In genomic region chr5:84318814-84319340, GRCm38 (mm10) we compare ENCODE assay signal across 18 mouse cellular contexts.
A peak's percentile ranks its signal among the peaks of the same experiment; 100 is the strongest.
DNase-seq lines count a peak whose midpoint lies in the region; ATAC-seq and TF ChIP-seq lines count a peak whose summit lies in the region.
"Had no signal": no experiment of that assay in that cellular context is flagged by ENCODE, and none has a peak within 500 bp of the region (broad histone marks: within the 10 kb centered on the region; RNA-seq: fewer than 3 reads in every experiment).

No protein-coding gene starts in this region.

- ATAC-seq in lung, embryonic 14.5 days (ENCODE audit: insufficient read depth), result peak; percentile 68; the same call in 1 of the 2 replicates
- ATAC-seq in forebrain, embryonic 14.5 days, result peak; percentile 47
- peak; percentile 59; the same call in 1 of the 2 replicates for ATAC-seq in hindbrain, embryonic 15.5 days (ENCODE audit: low FRiP score, low read depth)
- ATAC-seq in cerebellum, adult (ENCODE audit: insufficient number of reproducible peaks, low FRiP score, low TSS enrichment), result no peak
- ATAC-seq: intestine, postnatal 0 days had no signal

- WGBS in lung, embryonic 14.5 days, result 25% methylated on average over 8 of the region's 8 CpGs
- 31% methylated on average over 8 of the region's 8 CpGs for WGBS in lung, adult 2 months
- WGBS in forebrain, embryonic 14.5 days, result 43% methylated on average over 8 of the region's 8 CpGs
- WGBS in hindbrain, embryonic 15.5 days, result 41% methylated on average over 8 of the region's 8 CpGs

- H3K9ac ChIP-seq in lung, embryonic 14.5 days, result no peak overlapping the region
- no peak overlapping the region for H3K9ac ChIP-seq in forebrain, embryonic 14.5 days (ENCODE audit: low read length)
- H3K9ac ChIP-seq in hindbrain, embryonic 15.5 days, result no peak overlapping the region
- H3K9ac ChIP-seq: limb, embryonic 15.5 days; liver, embryonic 15.5 days had no signal

- no peak for DNase-seq in lung, embryonic 14.5 days
- no peak for DNase-seq in lung, adult 2 months
- peak; percentile 3 for DNase-seq in ES-CJ7 (ENCODE audit: low read depth, low spot score)
- DNase-seq in forebrain, embryonic 14.5 days (ENCODE audit: low spot score), result no peak
- no peak for DNase-seq in frontal cortex, adult 2 months (ENCODE audit: extremely low spot score in 1 of 2, low spot score in 1 of 2)
- DNase-seq in cerebellum, adult 18-20 months, result no peak
- DNase-seq: B cell, adult 2 months; cerebellum, adult 8-10 months; gastrocnemius, postnatal 10 days; heart, adult 2 months; right cerebral cortex, adult 18-20 months; thymus, postnatal 36 days had no signal

- no peaks in the 10 kb centered on the region for H3K9me3 ChIP-seq in lung, embryonic 14.5 days (ENCODE audit: low read depth, low read length)
- H3K9me3 ChIP-seq in forebrain, embryonic 14.5 days (replicated peaks; ENCODE audit: control insufficient read depth, low read length), result no peaks in the 10 kb centered on the region
- H3K9me3 ChIP-seq in hindbrain, embryonic 15.5 days, result no peaks in the 10 kb centered on the region
- H3K9me3 ChIP-seq: limb, embryonic 15.5 days; liver, embryonic 15.5 days had no signal

- H3K4me3 ChIP-seq in lung, embryonic 14.5 days (ENCODE audit: low read depth, low read length), result no peak overlapping the region
- H3K4me3 ChIP-seq in lung, adult 2 months (replicated peaks; ENCODE audit: extremely low read depth, low read depth, low read length), result no peak overlapping the region
- no peak overlapping the region for H3K4me3 ChIP-seq in forebrain, embryonic 14.5 days (ENCODE audit: low read depth, low read length)
- no peak overlapping the region for H3K4me3 ChIP-seq in hindbrain, embryonic 15.5 days
- H3K4me3 ChIP-seq: heart, adult 2 months; limb, embryonic 15.5 days; liver, embryonic 15.5 days had no signal

- TF ChIP-seq CTCF in lung, embryonic 14.5 days (IDR thresholded peaks at IDR 0.05; ENCODE audit: low read depth), result no peak
- TF ChIP-seq CTCF in lung, adult 2 months (IDR thresholded peaks at IDR 0.05; ENCODE audit: insufficient read depth, low read length), result no peak

- no peak overlapping the region for H3K4me2 ChIP-seq in lung, embryonic 14.5 days
- no peak overlapping the region for H3K4me2 ChIP-seq in forebrain, embryonic 14.5 days (ENCODE audit: low read length)
- no peak overlapping the region for H3K4me2 ChIP-seq in hindbrain, embryonic 15.5 days
- H3K4me2 ChIP-seq: limb, embryonic 15.5 days; liver, embryonic 15.5 days had no signal

- H3K36me3 ChIP-seq in lung, embryonic 14.5 days (ENCODE audit: insufficient read depth), result no peaks in the 10 kb centered on the region
- H3K36me3 ChIP-seq in forebrain, embryonic 14.5 days (ENCODE audit: control insufficient read depth, insufficient read depth, low read length), result no peaks in the 10 kb centered on the region
- H3K36me3 ChIP-seq in hindbrain, embryonic 15.5 days, result no peaks in the 10 kb centered on the region
- H3K36me3 ChIP-seq: limb, embryonic 15.5 days; liver, embryonic 15.5 days had no signal

- no peaks in the 10 kb centered on the region for H3K4me1 ChIP-seq in lung, embryonic 14.5 days (ENCODE audit: insufficient read depth)
- no peaks in the 10 kb centered on the region for H3K4me1 ChIP-seq in lung, adult 2 months (ENCODE audit: control insufficient read depth, insufficient read depth, low read length)
- H3K4me1 ChIP-seq in forebrain, embryonic 14.5 days (ENCODE audit: control insufficient read depth, insufficient read depth, low read length), result peaks cover 9% of the 10 kb centered on the region
- 0 out of 2 replicates have a peak, but pooled peaks cover 4% of the 10 kb centered on the region for H3K4me1 ChIP-seq in hindbrain, embryonic 15.5 days (replicated peaks)
- H3K4me1 ChIP-seq: limb, embryonic 15.5 days; liver, embryonic 15.5 days had no signal

- no peak for TF ChIP-seq POLR2A in lung, adult 2 months (IDR thresholded peaks at IDR 0.05; ENCODE audit: borderline replicate concordance, extremely low read depth, low read depth, low read length)

- no peak overlapping the region for H3K27ac ChIP-seq in lung, embryonic 14.5 days (ENCODE audit: low read depth)
- no peak overlapping the region for H3K27ac ChIP-seq in forebrain, embryonic 14.5 days (ENCODE audit: low read depth, low read length)
- no peak overlapping the region for H3K27ac ChIP-seq in hindbrain, embryonic 15.5 days (replicated peaks)
- H3K27ac ChIP-seq: heart, adult 2 months; kidney, postnatal 0 days; limb, embryonic 15.5 days; liver, embryonic 15.5 days had no signal

- no peaks in the 10 kb centered on the region for H3K27me3 ChIP-seq in lung, embryonic 14.5 days (ENCODE audit: insufficient read depth, low read length)
- no peaks in the 10 kb centered on the region for H3K27me3 ChIP-seq in forebrain, embryonic 14.5 days (replicated peaks; ENCODE audit: control insufficient read depth, insufficient read depth, low read length)
- H3K27me3 ChIP-seq in hindbrain, embryonic 15.5 days, result no peaks in the 10 kb centered on the region
- H3K27me3 ChIP-seq: limb, embryonic 15.5 days; liver, embryonic 15.5 days had no signal
